Mouse (Mus musculus) midbrain, postnatal 0 days (tissue): ENCODE data around the gene Rpl11. TPM values are rescaled to one million over a fixed set of nuclear protein-coding genes. Genes with fewer than 3 reads are reported as not detected.

Source experiments
- ATAC-seq: fragments of 200-750 bp; cut with Nextera tagmentation; 2 replicates; pipeline ENCODE4 v1.8.0; 2017; ENCODE audit warnings: moderate number of reproducible peaks, mild to moderate bottlenecking, moderate TSS enrichment, moderate library complexity; ENCODE audit not compliant: low FRiP score
- DNase-seq: peaks from one replicate; pipeline ENCODE4 v3.0.0-alpha.2; 2015; ENCODE audit warnings: low spot score
- H3K27ac ChIP-seq: fragments of 300-500 bp; sonication (generic); 2 replicates; pipeline ENCODE4 v1.5.1; 2014; ENCODE audit warnings: low read depth, mild to moderate bottlenecking, low read length, mixed read lengths
- H3K27me3 ChIP-seq: fragments of 300-500 bp; sonication (generic); 2 replicates; pipeline ENCODE4 v1.6.1; 2014; ENCODE audit warnings: low read length, control low read depth, mixed read lengths; ENCODE audit not compliant: insufficient read depth
- H3K36me3 ChIP-seq: fragments of 300-500 bp; sonication (generic); 2 replicates; pipeline ENCODE4 v1.6.1; 2014; ENCODE audit warnings: low read length, control low read depth, mixed read lengths; ENCODE audit not compliant: insufficient read depth
- H3K4me1 ChIP-seq: fragments of 300-500 bp; sonication (generic); 2 replicates; pipeline ENCODE4 v1.6.1; 2014; ENCODE audit warnings: mild to moderate bottlenecking, control low read depth, antibody characterized with exemption, low read length, mixed read lengths; ENCODE audit not compliant: insufficient read depth
- H3K4me2 ChIP-seq: fragments of 300-500 bp; sonication (generic); 2 replicates; pipeline ENCODE4 v1.6.1; 2014; ENCODE audit warnings: low read depth, mild to moderate bottlenecking, low read length, mixed read lengths; ENCODE audit not compliant: poor library complexity, severe bottlenecking
- H3K4me3 ChIP-seq: fragments of 300-500 bp; sonication (generic); 2 replicates; pipeline ENCODE4 v1.5.1; 2014; ENCODE audit warnings: low read depth, mild to moderate bottlenecking, low read length, moderate library complexity
- H3K9ac ChIP-seq: fragments of 300-500 bp; sonication (generic); replicated peaks from 2 replicates; pipeline ENCODE4 v1.6.1; 2014; ENCODE audit warnings: mild to moderate bottlenecking, low read length, moderate library complexity, mixed read lengths; ENCODE audit not compliant: poor library complexity, severe bottlenecking
- H3K9me3 ChIP-seq: fragments of 300-500 bp; sonication (generic); 2 replicates; pipeline ENCODE4 v1.6.1; 2016; ENCODE audit warnings: low read length, control low read depth
- CTCF ChIP-seq: IDR thresholded peaks from 2 replicates; pipeline ENCODE4 v1.5.1; 2016; ENCODE audit warnings: antibody characterized with exemption, mild to moderate bottlenecking
- WGBS: fragments of 180-500 bp; shearing (Covaris S2); extraction: QIAGEN DNeasy Blood & Tissue Kit; methylation state at CpG from one replicate; pipeline ENCODE4 v1.1.7; 2014; 5-methylcytosine and 5-hydroxymethylcytosine counted together
- polyA plus RNA-seq: library from polyadenylated mRNA; unstranded; fragments of >200 nt; fragmentation: Nextera tagmentation; extraction: Ambion mirVana; gene quantifications from 2 replicates; pipeline ENCODE4 v1.2.1, GENCODE M21; 2015
- total RNA-seq: library from RNA; depleted of rRNA; stranded (reverse); fragments of >200 nt; gene quantifications from 2 replicates; pipeline ENCODE4 v1.2.3, GENCODE M21; 2014

Gene Rpl11
- total and polyA plus RNA-seq, 2 experiments from 2014 or later, result 273 to 601 TPM

DNA sequence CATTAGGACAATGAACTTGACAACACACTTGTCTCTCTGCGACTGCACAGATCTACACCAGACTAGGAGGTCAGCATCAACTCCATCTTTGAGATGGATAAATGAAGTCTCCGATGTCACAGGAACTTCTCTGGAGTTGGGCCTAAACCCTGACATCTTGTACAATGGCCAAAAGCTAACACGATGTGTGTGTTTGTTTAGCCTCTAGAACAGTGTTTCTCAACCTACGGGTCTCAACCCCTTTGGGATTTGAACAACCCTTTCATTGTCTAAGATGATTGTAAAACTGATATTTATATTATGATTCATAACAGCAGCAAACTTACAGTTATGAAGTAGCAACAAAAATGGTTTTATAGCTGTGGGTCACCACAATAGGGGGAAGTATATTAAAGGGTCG is 4.7 kb upstream of the Rpl11 start:
- DNase-seq (no peak), ATAC-seq (no peak)
- H3K36me3 ChIP-seq, result no peaks in the 10 kb centered on the region
- no peak overlapping the region for H3K4me3 ChIP-seq
- no peak for TF ChIP-seq CTCF
- WGBS, result 88% methylated on average over 5 of the region's 5 CpGs
- no peak overlapping the region for H3K4me2 ChIP-seq
- H3K9me3 ChIP-seq, result no peaks in the 10 kb centered on the region
- H3K4me1 ChIP-seq, result no peaks in the 10 kb centered on the region
- no peak overlapping the region for H3K9ac ChIP-seq
- H3K27ac ChIP-seq, result no peak overlapping the region
- no peaks in the 10 kb centered on the region for H3K27me3 ChIP-seq

GRCm38 (mm10) chr4:136056030-136056429 is 2.8 kb upstream of the Rpl11 start:
- Histone ChIP-seq H3K36me3 (peaks cover 5% of the 10 kb centered on the region; the same call in 1 of the 2 replicates), H3K9ac (no peak overlapping the region), H3K9me3 (no peaks in the 10 kb centered on the region), H3K27me3 (no peaks in the 10 kb centered on the region), H3K4me2 (no peak overlapping the region), H3K4me1 (peaks cover 5% of the 10 kb centered on the region), H3K4me3 (no peak overlapping the region), H3K27ac (no peak overlapping the region)
- no peak for DNase-seq
- WGBS, result 30% methylated on average over 1 of the region's 1 CpGs
- no peak for ATAC-seq
- TF ChIP-seq CTCF, result no peak

DNA sequence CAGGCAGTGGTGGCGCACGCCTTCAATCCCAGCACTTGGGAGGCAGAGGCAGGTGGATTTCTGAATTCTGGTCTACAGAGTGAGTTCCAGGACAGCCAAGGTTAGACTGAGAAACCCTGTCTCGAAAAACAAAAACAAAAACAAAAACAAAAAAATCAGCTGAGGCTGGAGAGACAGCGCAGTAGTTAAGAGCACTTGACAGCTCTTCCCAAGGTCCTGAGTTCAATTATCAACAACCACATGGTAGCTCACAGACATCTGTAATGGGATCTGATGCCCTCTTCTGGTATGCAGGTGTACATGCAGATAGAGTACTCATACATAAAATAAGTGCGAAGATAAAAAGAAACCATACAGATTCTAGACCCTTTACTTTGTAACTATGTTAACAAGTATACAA is 615 bp upstream of the Rpl11 start:
- Histone ChIP-seq H3K9ac (no peak overlapping the region), H3K27me3 (no peaks in the 10 kb centered on the region), H3K36me3 (peaks cover 24% of the 10 kb centered on the region), H3K9me3 (no peaks in the 10 kb centered on the region), H3K4me2 (no peak overlapping the region), H3K27ac (no peak overlapping the region), H3K4me3 (no peak overlapping the region), H3K4me1 (peaks cover 5% of the 10 kb centered on the region)
- ATAC-seq (no peak), DNase-seq (no peak)
- TF ChIP-seq CTCF, result peak; percentile 43
- WGBS, result 77% methylated on average over 5 of the region's 5 CpGs

DNA sequence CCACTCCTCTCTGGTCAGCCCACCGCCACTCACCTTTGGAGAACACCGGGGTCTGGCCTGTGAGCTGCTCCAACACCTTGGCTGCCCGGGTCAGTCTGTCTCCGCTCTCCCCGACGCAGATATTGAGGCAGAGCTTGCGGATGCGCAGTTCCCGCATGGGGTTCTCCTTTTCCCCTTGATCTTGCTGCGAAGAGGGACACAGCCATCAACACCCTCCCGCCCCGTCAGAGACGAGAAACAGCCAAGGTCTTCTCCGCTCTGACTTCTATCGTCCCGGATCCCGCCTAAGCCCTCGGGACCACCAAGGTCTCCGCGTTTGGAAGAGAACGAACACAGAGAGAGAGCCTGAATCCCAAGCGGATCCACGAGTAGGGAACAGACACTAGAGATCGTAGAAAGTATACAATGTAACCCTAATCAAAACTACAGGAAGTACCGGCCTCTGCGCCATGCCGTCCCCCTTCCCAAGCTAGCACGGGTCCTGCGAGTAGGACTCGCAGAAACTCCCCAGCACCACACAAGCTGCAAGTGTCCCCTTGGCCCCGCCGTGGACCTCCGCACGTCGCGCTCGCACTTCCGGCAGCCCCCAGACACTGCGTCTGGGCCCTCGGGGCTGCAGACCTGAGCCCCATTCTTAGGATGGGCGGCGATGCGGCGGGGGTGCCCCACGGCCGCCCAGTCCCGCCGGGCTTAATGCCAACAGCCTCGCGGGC is 538 bp downstream of the Rpl11 start:
- ATAC-seq (peak; percentile 86), DNase-seq (peak; percentile 65)
- Histone ChIP-seq H3K27ac (peak overlapping the region; percentile 92), H3K4me2 (peak overlapping the region; percentile 66), H3K9me3 (no peaks in the 10 kb centered on the region), H3K27me3 (no peaks in the 10 kb centered on the region), H3K9ac (peak overlapping the region; percentile 94), H3K4me3 (peak overlapping the region; percentile 97), H3K4me1 (peaks cover 5% of the 10 kb centered on the region), H3K36me3 (peaks cover 31% of the 10 kb centered on the region)
- no peak for TF ChIP-seq CTCF
- under 1% methylated on average over 50 of the region's 50 CpGs for WGBS

GRCm38 (mm10) chr4:136052060-136052459 is 1.2 kb downstream of the Rpl11 start:
- peaks cover 5% of the 10 kb centered on the region for H3K4me1 ChIP-seq
- no peaks in the 10 kb centered on the region for H3K27me3 ChIP-seq
- H3K9ac ChIP-seq, result peak overlapping the region; percentile 94
- no peak for TF ChIP-seq CTCF
- peak overlapping the region; percentile 97 for H3K4me3 ChIP-seq
- H3K9me3 ChIP-seq, result no peaks in the 10 kb centered on the region
- DNase-seq (no peak), ATAC-seq (no peak)
- peak overlapping the region; percentile 66 for H3K4me2 ChIP-seq
- H3K36me3 ChIP-seq, result peaks cover 31% of the 10 kb centered on the region
- no peak overlapping the region; the same call in 1 of the 2 replicates for H3K27ac ChIP-seq
- 8% methylated on average over 3 of the region's 3 CpGs for WGBS

DNA sequence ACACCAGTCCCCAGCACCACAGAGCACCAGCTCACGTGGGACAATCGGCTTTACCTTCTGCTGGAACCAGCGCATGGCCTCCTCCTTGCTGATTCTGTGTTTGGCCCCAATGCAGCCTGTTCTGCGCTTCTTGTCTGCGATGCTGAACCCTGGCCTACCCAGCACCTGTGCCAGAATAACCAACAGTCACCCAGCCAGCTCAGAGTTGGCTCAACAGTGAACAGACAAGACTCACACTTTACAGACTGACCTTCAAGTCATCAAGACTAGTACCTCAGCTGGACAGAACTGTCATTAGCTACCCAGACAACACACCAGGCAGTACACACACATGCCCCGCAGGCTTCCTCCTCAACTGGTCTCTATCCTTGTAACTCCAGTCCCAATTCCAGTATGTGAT is 3.0 kb downstream of the Rpl11 start:
- H3K9me3 ChIP-seq, result no peaks in the 10 kb centered on the region
- no peak for DNase-seq
- H3K4me3 ChIP-seq, result no peak overlapping the region
- H3K9ac ChIP-seq, result no peak overlapping the region
- ATAC-seq, result no peak
- no peak for TF ChIP-seq CTCF
- WGBS, result 94% methylated on average over 6 of the region's 6 CpGs
- peaks cover 5% of the 10 kb centered on the region for H3K4me1 ChIP-seq
- H3K36me3 ChIP-seq, result peaks cover 40% of the 10 kb centered on the region
- no peaks in the 10 kb centered on the region for H3K27me3 ChIP-seq
- no peak overlapping the region for H3K4me2 ChIP-seq
- H3K27ac ChIP-seq, result no peak overlapping the region
